Mouse (Mus musculus): Measurements from ENCODE around the gene Amtn.
"Not testable (repeated sequence)": the region's sequence is repeated elsewhere in the genome, so short reads cannot be mapped to it uniquely, and the experiment has no call there.

DNA sequence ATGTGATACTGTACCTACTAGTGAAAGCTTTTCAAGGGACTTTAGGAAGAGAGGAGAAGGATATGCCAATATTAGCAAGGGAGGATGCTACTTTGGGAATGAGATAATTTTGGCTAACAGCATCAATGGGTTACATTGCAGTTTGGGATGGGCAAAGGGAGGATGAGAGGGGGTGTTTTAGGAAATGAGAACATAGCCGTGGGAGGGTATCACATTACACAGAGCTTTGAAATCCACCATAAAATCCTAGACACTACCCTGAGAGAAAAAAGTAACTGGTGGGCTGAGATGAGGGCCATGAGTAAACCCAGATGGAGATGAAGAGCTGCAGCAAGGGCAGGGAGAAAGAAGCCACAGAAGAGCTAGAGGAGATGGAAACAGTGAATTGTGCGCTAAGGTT lies 49.0 kb downstream of the Amtn start:
- not testable (repeated sequence) for TF ChIP-seq CTCF, EP300 (IDR thresholded peaks at IDR 0.05; ENCODE audit: low read depth)
